Comparison of ENCODE assay signal across 8 mouse cellular contexts in the genomic region with DNA sequence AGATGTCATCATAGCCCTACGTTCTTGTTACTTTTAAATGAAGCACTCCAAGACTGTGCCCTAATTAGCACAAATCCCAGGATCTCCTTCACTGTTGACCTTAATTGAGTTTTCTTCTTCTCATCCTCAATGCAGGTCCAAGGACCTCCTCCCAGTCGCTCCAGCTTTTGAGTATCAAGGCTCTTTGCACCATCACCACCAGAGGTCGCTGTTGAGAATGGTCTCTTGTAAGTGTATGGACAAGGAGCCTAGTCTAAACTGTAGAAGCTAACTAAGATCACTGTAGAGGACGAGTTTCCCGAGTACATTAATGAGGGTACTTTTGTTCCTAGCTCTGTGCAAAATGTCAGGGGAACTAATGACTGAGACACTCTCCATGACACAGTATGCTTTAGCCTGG. TPM values are rescaled to one million over a fixed set of nuclear protein-coding genes. Genes with fewer than 3 reads are reported as not detected.
DNase-seq lines count a peak whose midpoint lies in the region; ATAC-seq and TF ChIP-seq lines count a peak whose summit lies in the region.
"Had no signal": no experiment of that assay in that cellular context is flagged by ENCODE, and none has a peak within 500 bp of the region (broad histone marks: within the 10 kb centered on the region; RNA-seq: fewer than 3 reads in every experiment).

No protein-coding gene starts in this region.

- intact Hi-C loops in heart, postnatal 14 days (cut with DNase I), result loop anchor here (5.0 kb wide), 1 partner anchor 346 kb away; no protein-coding TSS in a partner anchor

- no peak overlapping the region for H3K9ac ChIP-seq in limb, embryonic 14.5 days (ENCODE audit: low read depth, low read length, severe bottlenecking)

- no peaks in the 10 kb centered on the region for H3K27me3 ChIP-seq in limb, embryonic 14.5 days (ENCODE audit: control insufficient read depth, insufficient read depth, low read length)

- no peak overlapping the region for H3K4me2 ChIP-seq in limb, embryonic 14.5 days (replicated peaks; ENCODE audit: low read depth, low read length, severe bottlenecking)

- no peak overlapping the region for H3K4me3 ChIP-seq in limb, embryonic 14.5 days (replicated peaks; ENCODE audit: low read length)

- TF ChIP-seq POLR2A in limb, embryonic 14.5 days (IDR thresholded peaks at IDR 0.05; ENCODE audit: borderline replicate concordance, extremely low read depth, insufficient read depth, insufficient read length), result no peak

- ATAC-seq in limb, embryonic 14.5 days (ENCODE audit: low FRiP score, low read depth), result no peak

- no peaks in the 10 kb centered on the region for H3K36me3 ChIP-seq in limb, embryonic 14.5 days (ENCODE audit: control insufficient read depth, insufficient read depth, low read length)

- H3K9me3 ChIP-seq in limb, embryonic 14.5 days (ENCODE audit: control insufficient read depth, low read length), result no peaks in the 10 kb centered on the region

- H3K4me1 ChIP-seq in limb, embryonic 14.5 days (ENCODE audit: control insufficient read depth, insufficient read depth, low read length), result peaks cover 4% of the 10 kb centered on the region

- no peak overlapping the region for H3K27ac ChIP-seq in limb, embryonic 14.5 days (replicated peaks; ENCODE audit: low read depth, low read length)

- DNase-seq in ovary, postnatal 14 days (ENCODE audit: low spot score), result peak; percentile 34
- DNase-seq in ovary, adult 18-20 months (ENCODE audit: low spot score), result no peak
- peak; percentile 69 for DNase-seq in adrenal gland, adult 18-20 months (ENCODE audit: low spot score in 2 of 2)
- DNase-seq in cerebellum, postnatal 14 days, result peak; percentile 84 to 89
- peak; percentile 54 to 74 for DNase-seq in heart, postnatal 14 days
- peak; percentile 75 for DNase-seq in limb, embryonic 14.5 days (ENCODE audit: low spot score)
- peak; percentile 57 to 80 for DNase-seq in right cerebral cortex, postnatal 10 days (ENCODE audit: low spot score in 2 of 2)

- 35% methylated on average over 5 of the region's 5 CpGs for WGBS in limb, embryonic 14.5 days

RNA-seq across cellular contexts. Expression of gene Asic2, which starts 14.9 kb away (rescaled TPM):
- 1 to 10 TPM; 2.5 to 3.2 TPM for total RNA-seq in adrenal gland, adult 18-20 months (2021)
- total RNA-seq in heart, postnatal 14 days (2021), result not detected
- polyA plus RNA-seq in limb, embryonic 14.5 days (2012; rRNA removed), result 1.3 and 1.5 TPM in 2 replicates
- polyA plus RNA-seq in limb, embryonic 14.5 days (2014; fragmentation: Nextera tagmentation; extraction: Ambion mirVana), result 0.62 and 0.72 TPM in 2 replicates

RNA-seq across cellular contexts. Expression of gene Ccl2, which starts 52.2 kb away (rescaled TPM):
- total RNA-seq in adrenal gland, adult 18-20 months (2021), result 1 to 10 TPM in 1 of 2 experiments, under 1 TPM in 1; 0.80 to 1.7 TPM
- total RNA-seq in heart, postnatal 14 days (2021), result 1 to 10 TPM; 1.2 to 1.7 TPM
- 4.7 and 7.0 TPM in 2 replicates for polyA plus RNA-seq in limb, embryonic 14.5 days (2012; rRNA removed)
- 6.3 and 7.7 TPM in 2 replicates for polyA plus RNA-seq in limb, embryonic 14.5 days (2014; fragmentation: Nextera tagmentation; extraction: Ambion mirVana)

RNA-seq across cellular contexts. Expression of gene Gm17268, which starts 55.2 kb away (rescaled TPM):
- not detected for total RNA-seq in adrenal gland, adult 18-20 months (2021)
- not detected for total RNA-seq in heart, postnatal 14 days (2021)
- not detected in 2 replicates for polyA plus RNA-seq in limb, embryonic 14.5 days (2012; rRNA removed)
- polyA plus RNA-seq in limb, embryonic 14.5 days (2014; fragmentation: Nextera tagmentation; extraction: Ambion mirVana), result not detected in 2 replicates
- total RNA-seq: gastrocnemius, postnatal 4 days had no signal
